Mouse (Mus musculus) spleen, adult 2 months (tissue): ENCODE data around the gene Telo2. TPM values are rescaled to one million over a fixed set of nuclear protein-coding genes. Genes with fewer than 3 reads are reported as not detected.

Experiments used
- DNase-seq, 2 experiments: peaks; one replicate each; pipeline versions ENCODE4 v3.0.0 to v3.0.0-alpha.2; 2012 to 2021; ENCODE audit warnings: low spot score in 2 of 2, low read depth in 1 of 2
- H3K27ac ChIP-seq: fragments of 200-500 bp; 2 replicates; pipeline ENCODE4 v1.5.1; 2012; ENCODE audit warnings: low read length, inconsistent platforms; ENCODE audit not compliant: insufficient read depth
- H3K27me3 ChIP-seq: fragments of 200-500 bp; 2 replicates; pipeline ENCODE4 v1.6.1; 2012; ENCODE audit warnings: mild to moderate bottlenecking, moderate library complexity, low read length, inconsistent platforms; ENCODE audit not compliant: control insufficient read depth, insufficient read depth
- H3K36me3 ChIP-seq: fragments of 200-500 bp; 2 replicates; pipeline ENCODE4 v1.6.1; 2012; ENCODE audit warnings: mild to moderate bottlenecking, low read length, inconsistent platforms; ENCODE audit not compliant: control insufficient read depth, insufficient read depth
- H3K4me1 ChIP-seq: fragments of 200-500 bp; 2 replicates; pipeline ENCODE4 v1.6.1; 2011; ENCODE audit warnings: inconsistent platforms; ENCODE audit not compliant: control insufficient read depth, insufficient read depth, insufficient read length
- H3K4me3 ChIP-seq: fragments of 200-500 bp; 2 replicates; pipeline ENCODE4 v1.5.1; 2011; ENCODE audit warnings: mild to moderate bottlenecking, inconsistent platforms; ENCODE audit not compliant: insufficient read depth, insufficient read length; ENCODE audit errors: extremely low read depth
- CTCF ChIP-seq: fragments of 200-500 bp; IDR thresholded peaks from 2 replicates; pipeline ENCODE4 v1.5.1; 2011; ENCODE audit warnings: mild to moderate bottlenecking, inconsistent platforms; ENCODE audit not compliant: insufficient read depth, insufficient read length, insufficient replicate concordance; ENCODE audit errors: extremely low read depth
- POLR2A ChIP-seq: fragments of 200-500 bp; IDR thresholded peaks from 2 replicates; pipeline ENCODE4 v1.6.1; 2011; ENCODE audit warnings: low read depth, low read length, inconsistent platforms
- WGBS: fragments of 180-500 bp; shearing (Covaris S2); methylation state at CpG from one replicate; pipeline ENCODE4 v1.1.7; 2018; 5-methylcytosine and 5-hydroxymethylcytosine counted together
- polyA plus RNA-seq: library from polyadenylated mRNA; depleted of rRNA; stranded (reverse); fragments of >200 nt; gene quantifications from 2 replicates; pipeline ENCODE4 v1.2.3, GENCODE M21; 2012

Telo2 gene
- polyA plus RNA-seq, 1 experiment = 20.7 TPM

DNA sequence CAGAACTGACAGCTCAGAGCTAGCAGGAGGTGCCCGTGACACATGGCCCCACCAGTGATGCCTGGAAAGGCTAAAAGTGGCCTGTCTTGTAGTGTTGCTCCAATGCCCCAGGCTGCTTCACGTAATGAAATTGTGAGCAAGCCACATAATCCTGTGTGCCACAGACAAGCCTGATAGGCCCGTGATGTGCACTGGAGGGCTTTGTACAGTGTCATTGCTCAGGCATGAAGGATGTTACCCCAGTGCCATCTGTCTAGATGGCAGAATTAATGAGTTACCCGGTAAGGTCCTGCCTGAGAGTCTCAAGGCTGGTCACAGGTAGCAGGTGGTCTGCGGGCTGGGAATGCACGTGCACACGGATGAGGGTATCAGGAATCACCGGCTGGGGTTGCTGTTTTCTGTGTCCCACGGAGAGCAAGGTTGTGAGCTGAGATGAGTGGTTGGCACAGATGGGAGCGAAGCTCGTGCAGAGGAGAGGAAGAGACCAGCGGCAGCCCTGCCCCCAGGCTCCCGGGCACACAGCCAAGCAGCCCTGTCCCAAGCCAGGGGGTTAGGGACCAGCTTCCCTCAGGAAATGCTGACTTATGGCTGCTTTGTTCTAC, 37.9 kb downstream of the Telo2 start:
- DNase-seq = peak in 1 of 2 experiments; percentile 22
- H3K4me3 ChIP-seq = no peak overlapping the region

GRCm38 (mm10) chr17:25076906-25077305, 38.9 kb downstream of the Telo2 start:
- Histone ChIP-seq H3K27ac (no peak overlapping the region), H3K27me3 (no peaks in the 10 kb centered on the region), H3K4me1 (no peaks in the 10 kb centered on the region), H3K4me3 (no peak overlapping the region), H3K36me3 (peaks cover 6% of the 10 kb centered on the region)
- DNase-seq = no peak
- TF ChIP-seq CTCF (no peak), POLR2A (no peak)
- 89% methylated on average over 4 of the region's 4 CpGs for WGBS

More for the DNA sequence above, 37.9 kb downstream of the Telo2 start:
- TF ChIP-seq CTCF (no peak), POLR2A (no peak)
- no peaks in the 10 kb centered on the region for H3K27me3 ChIP-seq
- peaks cover 6% of the 10 kb centered on the region for H3K36me3 ChIP-seq
- H3K4me1 ChIP-seq = no peaks in the 10 kb centered on the region
- WGBS = 38% methylated on average over 13 of the region's 13 CpGs
- no peak overlapping the region for H3K27ac ChIP-seq

GRCm38 (mm10) chr17:25068690-25069089, 47.1 kb downstream of the Telo2 start:
- H3K4me3 ChIP-seq = no peak overlapping the region
- 60% methylated on average over 2 of the region's 2 CpGs for WGBS
- no peaks in the 10 kb centered on the region for H3K4me1 ChIP-seq
- H3K27me3 ChIP-seq = no peaks in the 10 kb centered on the region
- no peak for DNase-seq
- TF ChIP-seq CTCF (no peak), POLR2A (no peak)
- H3K36me3 ChIP-seq = peaks cover 4% of the 10 kb centered on the region; the same call in 1 of the 2 replicates
- no peak overlapping the region for H3K27ac ChIP-seq

DNA sequence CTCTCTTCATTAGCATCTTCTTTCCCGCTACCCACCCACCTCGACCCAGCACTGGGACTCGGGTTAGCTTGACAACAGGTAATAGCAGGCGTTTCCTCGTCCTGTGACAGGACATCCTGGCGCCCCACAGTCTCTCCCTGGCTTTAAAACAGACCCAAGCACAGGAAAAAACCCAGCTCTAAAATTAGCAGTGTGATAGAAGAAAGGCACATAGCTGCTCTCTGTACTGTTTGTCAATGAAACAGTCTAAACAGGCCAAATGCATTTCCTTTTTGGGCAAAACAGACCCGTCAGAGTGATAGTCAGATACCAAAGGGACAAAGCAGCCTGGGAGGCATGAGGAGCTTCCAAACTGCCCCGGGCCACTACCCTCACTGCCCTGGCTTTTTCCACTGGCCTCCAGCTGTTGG, 48.3 kb downstream of the Telo2 start:
- Histone ChIP-seq H3K36me3 (peaks cover 4% of the 10 kb centered on the region; the same call in 1 of the 2 replicates), H3K27me3 (no peaks in the 10 kb centered on the region), H3K27ac (peak overlapping the region; percentile 29; the same call in 1 of the 2 replicates), H3K4me3 (no peak overlapping the region), H3K4me1 (no peaks in the 10 kb centered on the region)
- 39% methylated on average over 8 of the region's 8 CpGs for WGBS
- DNase-seq = no peak
- TF ChIP-seq CTCF (no peak), POLR2A (no peak)

GRCm38 (mm10) chr17:25066595-25066994, 49.2 kb downstream of the Telo2 start:
- no peak for DNase-seq
- no peaks in the 10 kb centered on the region for H3K27me3 ChIP-seq
- H3K36me3 ChIP-seq = peaks cover 6% of the 10 kb centered on the region; the same call in 1 of the 2 replicates
- H3K27ac ChIP-seq = peak overlapping the region; percentile 29; the same call in 1 of the 2 replicates
- 91% methylated on average over 7 of the region's 7 CpGs for WGBS
- no peak for TF ChIP-seq POLR2A
- no peak for TF ChIP-seq CTCF
- no peaks in the 10 kb centered on the region for H3K4me1 ChIP-seq
- no peak overlapping the region for H3K4me3 ChIP-seq

- H3K4me1 ChIP-seq = no peaks in the 10 kb centered on the region
- TF ChIP-seq POLR2A = no peak
- peaks cover 8% of the 10 kb centered on the region; the same call in 1 of the 2 replicates for H3K36me3 ChIP-seq
- H3K27me3 ChIP-seq = no peaks in the 10 kb centered on the region
- 95% methylated on average over 3 of the region's 3 CpGs for WGBS
- no peak for DNase-seq
- H3K4me3 ChIP-seq = no peak overlapping the region
- no peak overlapping the region for H3K27ac ChIP-seq
Observed at GRCm38 (mm10) chr17:25065189-25065588, 50.6 kb downstream of the Telo2 start.

- Histone ChIP-seq H3K27ac (peak overlapping the region; percentile 17; the same call in 1 of the 2 replicates), H3K4me3 (no peak overlapping the region), H3K36me3 (peaks cover 10% of the 10 kb centered on the region; the same call in 1 of the 2 replicates), H3K27me3 (no peaks in the 10 kb centered on the region), H3K4me1 (no peaks in the 10 kb centered on the region)
- WGBS = 84% methylated on average over 9 of the region's 9 CpGs
- TF ChIP-seq POLR2A (no peak), CTCF (no peak)
- DNase-seq = no peak
Observed at GRCm38 (mm10) chr17:25064351-25064750, 51.4 kb downstream of the Telo2 start.
